Mouse (Mus musculus): ENCODE measurements at regions not wholly inside any gene's neighbourhood (a gene's known extent, or its start where the extent isn't known, plus 50 kb on each side); places are given as distances from the start of the nearest gene placed in this dataset.

- no peaks in the 10 kb centered on the region for H3K9me3 ChIP-seq (replicated peaks)
- H3K27ac ChIP-seq (replicated peaks), result peak overlapping the region; percentile 58
- peaks cover 79% of the 10 kb centered on the region for H3K4me1 ChIP-seq
- no peak for ATAC-seq (ENCODE audit: insufficient number of reproducible peaks, low FRiP score, low TSS enrichment, low read depth)
- no peak overlapping the region for H3K4me2 ChIP-seq (replicated peaks)
- no peak overlapping the region for H3K9ac ChIP-seq
- WGBS, result 36% methylated on average over 6 of the region's 6 CpGs
- no peaks in the 10 kb centered on the region for H3K27me3 ChIP-seq
- H3K36me3 ChIP-seq, result no peaks in the 10 kb centered on the region
- no peak overlapping the region for H3K4me3 ChIP-seq (replicated peaks)
Observed at GRCm38 (mm10) chr9:35328503-35328902, 60.8 kb downstream of the Rpusd4 start.

GRCm38 (mm10) chr9:35330386-35330785 lies 62.7 kb downstream of the Rpusd4 start:
- Histone ChIP-seq H3K27ac (replicated peaks) (peak overlapping the region; percentile 82), H3K27me3 (no peaks in the 10 kb centered on the region), H3K36me3 (no peaks in the 10 kb centered on the region), H3K4me1 (peaks cover 85% of the 10 kb centered on the region), H3K4me2 (replicated peaks) (no peak overlapping the region), H3K9me3 (replicated peaks) (no peaks in the 10 kb centered on the region), H3K9ac (no peak overlapping the region), H3K4me3 (replicated peaks) (no peak overlapping the region)
- 85% methylated on average over 2 of the region's 2 CpGs for WGBS
- no peak for ATAC-seq (ENCODE audit: insufficient number of reproducible peaks, low FRiP score, low TSS enrichment, low read depth)

- Histone ChIP-seq H3K9ac (no peak overlapping the region), H3K4me2 (replicated peaks) (no peak overlapping the region), H3K9me3 (replicated peaks) (no peaks in the 10 kb centered on the region), H3K27ac (replicated peaks) (peak overlapping the region; percentile 82), H3K4me3 (replicated peaks) (no peak overlapping the region), H3K4me1 (peaks cover 91% of the 10 kb centered on the region), H3K36me3 (no peaks in the 10 kb centered on the region), H3K27me3 (no peaks in the 10 kb centered on the region)
- 15% methylated on average over 7 of the region's 7 CpGs for WGBS
- peak; percentile 61 for ATAC-seq (ENCODE audit: insufficient number of reproducible peaks, low FRiP score, low TSS enrichment, low read depth)
Observed at GRCm38 (mm10) chr9:35331241-35331680, 63.6 kb downstream of the Rpusd4 start.

GRCm38 (mm10) chr9:35332688-35333630 lies 65.3 kb downstream of the Rpusd4 start:
- 39% methylated on average over 11 of the region's 11 CpGs for WGBS
- Histone ChIP-seq H3K4me3 (replicated peaks) (no peak overlapping the region), H3K4me2 (replicated peaks) (no peak overlapping the region), H3K9me3 (replicated peaks) (no peaks in the 10 kb centered on the region), H3K27ac (replicated peaks) (0 out of 2 replicates have a peak overlapping the region, but pooled peaks have one; percentile 9), H3K27me3 (no peaks in the 10 kb centered on the region), H3K36me3 (no peaks in the 10 kb centered on the region), H3K4me1 (peaks cover 85% of the 10 kb centered on the region), H3K9ac (no peak overlapping the region)
- ATAC-seq (ENCODE audit: insufficient number of reproducible peaks, low FRiP score, low TSS enrichment, low read depth), result no peak

- no peak overlapping the region for H3K4me2 ChIP-seq (replicated peaks)
- no peaks in the 10 kb centered on the region for H3K36me3 ChIP-seq
- H3K4me1 ChIP-seq, result peaks cover 89% of the 10 kb centered on the region
- no peak overlapping the region for H3K4me3 ChIP-seq (replicated peaks)
- peak overlapping the region; percentile 9; the same call in 1 of the 2 replicates for H3K27ac ChIP-seq (replicated peaks)
- 31% methylated on average over 8 of the region's 8 CpGs for WGBS
- H3K9me3 ChIP-seq (replicated peaks), result no peaks in the 10 kb centered on the region
- no peaks in the 10 kb centered on the region for H3K27me3 ChIP-seq
- no peak for ATAC-seq (ENCODE audit: insufficient number of reproducible peaks, low FRiP score, low TSS enrichment, low read depth)
- H3K9ac ChIP-seq, result no peak overlapping the region
Observed at GRCm38 (mm10) chr9:35333631-35334005, 66.0 kb downstream of the Rpusd4 start.

GRCm38 (mm10) chr9:35334536-35334935 lies 66.9 kb downstream of the Rpusd4 start:
- H3K4me2 ChIP-seq (replicated peaks), result no peak overlapping the region
- peak overlapping the region; percentile 74 for H3K27ac ChIP-seq (replicated peaks)
- H3K36me3 ChIP-seq, result no peaks in the 10 kb centered on the region
- no peak overlapping the region for H3K4me3 ChIP-seq (replicated peaks)
- 46% methylated on average over 5 of the region's 5 CpGs for WGBS
- no peaks in the 10 kb centered on the region for H3K27me3 ChIP-seq
- no peak overlapping the region for H3K9ac ChIP-seq
- H3K4me1 ChIP-seq, result peaks cover 91% of the 10 kb centered on the region
- no peaks in the 10 kb centered on the region for H3K9me3 ChIP-seq (replicated peaks)
- ATAC-seq (ENCODE audit: insufficient number of reproducible peaks, low FRiP score, low TSS enrichment, low read depth), result no peak

GRCm38 (mm10) chr9:35335181-35335580 lies 67.5 kb downstream of the Rpusd4 start:
- no peak for ATAC-seq (ENCODE audit: insufficient number of reproducible peaks, low FRiP score, low TSS enrichment, low read depth)
- H3K4me1 ChIP-seq, result peaks cover 92% of the 10 kb centered on the region
- no peak overlapping the region for H3K4me3 ChIP-seq (replicated peaks)
- peak overlapping the region; percentile 74 for H3K27ac ChIP-seq (replicated peaks)
- H3K36me3 ChIP-seq, result no peaks in the 10 kb centered on the region
- no peaks in the 10 kb centered on the region for H3K9me3 ChIP-seq (replicated peaks)
- no peak overlapping the region for H3K9ac ChIP-seq
- H3K27me3 ChIP-seq, result no peaks in the 10 kb centered on the region
- WGBS, result 59% methylated on average over 3 of the region's 3 CpGs
- no peak overlapping the region for H3K4me2 ChIP-seq (replicated peaks)

GRCm38 (mm10) chr9:35335888-35336700 lies 68.4 kb downstream of the Rpusd4 start:
- peaks cover 92% of the 10 kb centered on the region for H3K4me1 ChIP-seq
- no peaks in the 10 kb centered on the region for H3K9me3 ChIP-seq (replicated peaks)
- H3K36me3 ChIP-seq, result no peaks in the 10 kb centered on the region
- 38% methylated on average over 15 of the region's 15 CpGs for WGBS
- no peaks in the 10 kb centered on the region for H3K27me3 ChIP-seq
- 0 out of 2 replicates have a peak overlapping the region, but pooled peaks have one; percentile 10 for H3K4me2 ChIP-seq (replicated peaks)
- no peak overlapping the region for H3K9ac ChIP-seq
- no peak overlapping the region for H3K4me3 ChIP-seq (replicated peaks)
- peak; percentile 37 for ATAC-seq (ENCODE audit: insufficient number of reproducible peaks, low FRiP score, low TSS enrichment, low read depth)
- H3K27ac ChIP-seq (replicated peaks), result peak overlapping the region; percentile 74

GRCm38 (mm10) chr9:35336701-35337055 lies 69.0 kb downstream of the Rpusd4 start:
- 69% methylated on average over 5 of the region's 5 CpGs for WGBS
- Histone ChIP-seq H3K4me3 (replicated peaks) (no peak overlapping the region), H3K4me1 (peaks cover 92% of the 10 kb centered on the region), H3K4me2 (replicated peaks) (no peak overlapping the region), H3K27ac (replicated peaks) (peak overlapping the region; percentile 74), H3K36me3 (no peaks in the 10 kb centered on the region), H3K9me3 (replicated peaks) (no peaks in the 10 kb centered on the region), H3K9ac (no peak overlapping the region), H3K27me3 (no peaks in the 10 kb centered on the region)
- no peak for ATAC-seq (ENCODE audit: insufficient number of reproducible peaks, low FRiP score, low TSS enrichment, low read depth)

GRCm38 (mm10) chr9:35338858-35339257 lies 71.2 kb downstream of the Rpusd4 start:
- no peak for ATAC-seq (ENCODE audit: insufficient number of reproducible peaks, low FRiP score, low TSS enrichment, low read depth)
- no peak overlapping the region for H3K9ac ChIP-seq
- no peaks in the 10 kb centered on the region for H3K27me3 ChIP-seq
- WGBS, result 42% methylated on average over 5 of the region's 5 CpGs
- no peaks in the 10 kb centered on the region for H3K9me3 ChIP-seq (replicated peaks)
- H3K27ac ChIP-seq (replicated peaks), result peak overlapping the region; percentile 87
- H3K4me2 ChIP-seq (replicated peaks), result no peak overlapping the region
- peaks cover 88% of the 10 kb centered on the region for H3K4me1 ChIP-seq
- H3K4me3 ChIP-seq (replicated peaks), result no peak overlapping the region
- no peaks in the 10 kb centered on the region for H3K36me3 ChIP-seq

GRCm38 (mm10) chr9:35339492-35340262 lies 72.0 kb downstream of the Rpusd4 start:
- Histone ChIP-seq H3K27ac (replicated peaks) (peak overlapping the region; percentile 87), H3K4me3 (replicated peaks) (no peak overlapping the region), H3K4me1 (peaks cover 84% of the 10 kb centered on the region), H3K9me3 (replicated peaks) (no peaks in the 10 kb centered on the region), H3K4me2 (replicated peaks) (no peak overlapping the region), H3K27me3 (no peaks in the 10 kb centered on the region), H3K9ac (no peak overlapping the region), H3K36me3 (no peaks in the 10 kb centered on the region)
- 24% methylated on average over 10 of the region's 10 CpGs for WGBS
- ATAC-seq (ENCODE audit: insufficient number of reproducible peaks, low FRiP score, low TSS enrichment, low read depth), result no peak
